Mouse (Mus musculus): ENCODE measurements at regions not wholly inside any gene's neighbourhood (a gene's known extent, or its start where the extent isn't known, plus 50 kb on each side); places are given as distances from the start of the nearest gene placed in this dataset.

DNA sequence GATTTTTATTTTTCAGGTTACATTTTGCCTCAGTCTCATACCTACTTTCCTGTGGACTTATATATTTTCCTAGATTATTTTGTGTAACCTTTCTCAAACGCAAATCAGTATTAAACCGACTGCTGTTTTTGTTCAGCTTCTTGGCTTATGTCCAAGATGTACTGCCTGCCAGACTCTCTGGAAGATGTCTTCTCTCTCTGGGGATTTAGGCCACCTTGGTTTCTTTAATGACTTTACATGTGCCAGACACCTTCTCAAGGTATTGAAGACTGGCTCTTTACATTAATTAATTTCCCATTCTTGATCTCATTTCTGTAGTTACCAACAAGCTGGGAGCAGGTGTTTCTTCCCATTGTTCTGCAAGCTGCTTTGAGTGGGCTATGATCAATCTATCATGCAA, 1605.0 kb upstream of the Aga start:
- TF ChIP-seq CTCF (IDR thresholded peaks at IDR 0.05; ENCODE audit: borderline replicate concordance, insufficient read depth, low read depth, low read length) (no peak), POLR2A (IDR thresholded peaks at IDR 0.05; ENCODE audit: borderline replicate concordance, insufficient read depth, low read length) (no peak)
- WGBS: 2% methylated on average over 2 of the region's 2 CpGs
- DNase-seq: peak in 1 of 2 experiments; percentile 5
- Histone ChIP-seq H3K4me1 (ENCODE audit: control insufficient read depth, insufficient read depth, low read length) (no peaks in the 10 kb centered on the region), H3K27me3 (ENCODE audit: control insufficient read depth, insufficient read depth, low read length) (no peaks in the 10 kb centered on the region), H3K27ac (ENCODE audit: insufficient read depth, low read length) (no peak overlapping the region), H3K4me3 (replicated peaks; ENCODE audit: insufficient read depth, low read depth, low read length) (no peak overlapping the region)

DNA sequence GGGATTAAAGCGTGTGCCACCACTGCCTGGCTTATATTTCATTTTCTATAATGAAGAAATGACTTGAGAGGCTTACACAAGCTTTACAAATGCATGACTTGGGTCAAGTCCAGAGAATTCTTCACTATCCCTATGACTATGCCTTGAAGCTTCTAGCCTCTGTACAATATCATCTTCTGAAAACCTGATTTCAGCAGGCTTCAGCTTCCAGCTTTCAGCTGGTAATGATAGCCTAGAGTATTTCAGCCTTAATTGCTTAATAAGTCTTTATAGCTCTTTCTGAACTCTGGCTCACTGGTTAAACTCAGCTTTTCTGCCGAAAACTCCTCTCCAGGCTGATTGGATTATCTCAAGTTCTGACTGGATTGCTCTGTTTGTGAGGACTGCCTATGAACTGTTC, 1601.2 kb upstream of the Aga start:
- H3K4me3 ChIP-seq (replicated peaks; ENCODE audit: insufficient read depth, low read depth, low read length): no peak overlapping the region
- TF ChIP-seq POLR2A (IDR thresholded peaks at IDR 0.05; ENCODE audit: borderline replicate concordance, insufficient read depth, low read length) (no peak), CTCF (IDR thresholded peaks at IDR 0.05; ENCODE audit: borderline replicate concordance, insufficient read depth, low read depth, low read length) (no peak)
- WGBS: 82% methylated on average over 2 of the region's 2 CpGs
- H3K27ac ChIP-seq (ENCODE audit: insufficient read depth, low read length): no peak overlapping the region
- no peak for DNase-seq
- H3K27me3 ChIP-seq (ENCODE audit: control insufficient read depth, insufficient read depth, low read length): no peaks in the 10 kb centered on the region
- H3K4me1 ChIP-seq (ENCODE audit: control insufficient read depth, insufficient read depth, low read length): no peaks in the 10 kb centered on the region

DNA sequence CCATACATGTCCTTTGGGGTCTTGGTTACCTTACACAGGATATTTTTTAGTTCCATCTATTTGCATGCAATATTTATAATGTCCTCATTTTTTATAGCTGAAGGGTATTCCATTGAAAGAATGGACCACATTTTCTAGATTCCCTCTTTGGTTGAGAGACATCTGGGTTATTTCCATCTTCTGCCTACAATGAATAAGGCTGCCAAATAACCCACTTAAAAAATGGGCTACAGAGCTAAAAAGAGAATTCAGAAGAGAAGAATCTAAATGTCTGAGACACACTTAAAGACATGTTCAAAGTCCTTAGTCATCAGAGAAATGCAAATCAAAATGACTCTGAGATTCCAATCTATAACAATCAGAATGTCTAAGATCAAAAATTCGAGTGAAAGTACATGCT, 1566.7 kb upstream of the Aga start:
- TF ChIP-seq POLR2A (IDR thresholded peaks at IDR 0.05; ENCODE audit: borderline replicate concordance, insufficient read depth, low read length): no peak
- TF ChIP-seq CTCF (IDR thresholded peaks at IDR 0.05; ENCODE audit: borderline replicate concordance, insufficient read depth, low read depth, low read length): no peak
- DNase-seq: no peak
- H3K27me3 ChIP-seq (ENCODE audit: control insufficient read depth, insufficient read depth, low read length): no peaks in the 10 kb centered on the region
- H3K4me1 ChIP-seq (ENCODE audit: control insufficient read depth, insufficient read depth, low read length): no peaks in the 10 kb centered on the region
- no peak overlapping the region for H3K4me3 ChIP-seq (replicated peaks; ENCODE audit: insufficient read depth, low read depth, low read length)
- 57% methylated on average over 1 of the region's 1 CpGs for WGBS
- no peak overlapping the region for H3K27ac ChIP-seq (ENCODE audit: insufficient read depth, low read length)

DNA sequence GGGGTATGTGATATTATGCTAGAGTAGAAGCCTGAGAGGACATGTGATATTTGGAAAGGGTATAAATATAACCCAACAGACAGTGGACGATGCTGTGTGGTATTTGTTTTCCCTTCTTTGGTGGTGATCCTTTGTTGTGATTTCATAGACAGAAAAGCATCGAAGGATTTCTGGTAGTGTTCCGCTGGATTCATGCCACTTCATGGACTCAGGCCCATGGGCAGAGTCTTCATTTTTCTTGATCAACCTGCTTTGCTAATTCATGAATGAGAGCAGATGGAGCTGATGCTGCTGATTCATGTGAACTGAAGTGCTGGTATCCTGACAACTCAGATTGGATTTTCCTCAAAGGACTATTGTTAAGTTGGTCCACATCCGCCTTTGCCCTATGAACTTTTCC, 1549.0 kb upstream of the Aga start:
- Histone ChIP-seq H3K4me1 (ENCODE audit: control insufficient read depth, insufficient read depth, low read length) (no peaks in the 10 kb centered on the region), H3K4me3 (replicated peaks; ENCODE audit: insufficient read depth, low read depth, low read length) (no peak overlapping the region), H3K27ac (ENCODE audit: insufficient read depth, low read length) (no peak overlapping the region), H3K27me3 (ENCODE audit: control insufficient read depth, insufficient read depth, low read length) (no peaks in the 10 kb centered on the region)
- DNase-seq: no peak
- no peak for TF ChIP-seq POLR2A (IDR thresholded peaks at IDR 0.05; ENCODE audit: borderline replicate concordance, insufficient read depth, low read length)
- TF ChIP-seq CTCF (IDR thresholded peaks at IDR 0.05; ENCODE audit: borderline replicate concordance, insufficient read depth, low read depth, low read length): no peak
- WGBS: 49% methylated on average over 4 of the region's 4 CpGs

DNA sequence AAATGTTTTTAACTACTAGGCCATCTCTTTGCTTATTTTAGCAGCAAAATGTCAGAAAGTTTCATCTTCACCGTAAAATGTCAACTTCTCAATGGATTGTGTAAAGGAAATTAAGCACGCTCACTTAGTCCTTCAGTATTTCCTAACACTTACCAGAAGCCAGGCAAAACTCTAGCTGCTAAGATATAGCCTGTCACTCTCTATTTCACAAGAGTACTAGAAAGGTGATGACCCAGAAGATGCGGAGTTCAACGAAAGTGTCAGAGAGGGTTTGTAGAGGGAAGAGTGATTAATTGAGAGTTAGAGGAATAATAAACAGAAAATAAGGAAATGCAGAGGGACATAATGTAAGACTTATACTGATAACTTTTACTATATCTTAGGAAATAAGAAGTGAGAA, 1509.8 kb upstream of the Aga start:
- WGBS: 65% methylated on average over 4 of the region's 4 CpGs
- no peaks in the 10 kb centered on the region for H3K27me3 ChIP-seq (ENCODE audit: control insufficient read depth, insufficient read depth, low read length)
- DNase-seq: no peak
- no peaks in the 10 kb centered on the region for H3K4me1 ChIP-seq (ENCODE audit: control insufficient read depth, insufficient read depth, low read length)
- no peak overlapping the region for H3K27ac ChIP-seq (ENCODE audit: insufficient read depth, low read length)
- no peak for TF ChIP-seq CTCF (IDR thresholded peaks at IDR 0.05; ENCODE audit: borderline replicate concordance, insufficient read depth, low read depth, low read length)
- no peak for TF ChIP-seq POLR2A (IDR thresholded peaks at IDR 0.05; ENCODE audit: borderline replicate concordance, insufficient read depth, low read length)
- no peak overlapping the region for H3K4me3 ChIP-seq (replicated peaks; ENCODE audit: insufficient read depth, low read depth, low read length)

Measured in cerebellum, adult 2 months (tissue).